Mouse (Mus musculus): ENCODE results near the gene Klrd1.

- TF ChIP-seq CTCF (IDR thresholded peaks at IDR 0.05; ENCODE audit: insufficient read depth, low read depth, low read length) = no peak
- no peak for TF ChIP-seq POLR2A (IDR thresholded peaks at IDR 0.05; ENCODE audit: insufficient read depth, low read depth, low read length)
Measured at GRCm38 (mm10) chr6:129547277-129547676, 44.3 kb upstream of the Klrd1 start.

Data from olfactory bulb, adult 2 months (tissue).